Mouse (Mus musculus) liver, embryonic 16.5 days (tissue): ENCODE data around the gene Olfr1358. TPM values are rescaled to one million over a fixed set of nuclear protein-coding genes. Genes with fewer than 3 reads are reported as not detected.

ENCODE experiments used
- ATAC-seq: fragments of 200-750 bp; cut with Nextera tagmentation; 2 replicates; pipeline ENCODE4 v1.8.0; 2017; ENCODE audit warnings: low read depth, mild to moderate bottlenecking, moderate number of reproducible peaks, moderate library complexity
- H3K27ac ChIP-seq: fragments of 300-500 bp; sonication (generic); 2 replicates; pipeline ENCODE4 v1.5.1; 2014; ENCODE audit warnings: mild to moderate bottlenecking, low read length
- H3K27me3 ChIP-seq: fragments of 300-500 bp; sonication (generic); 2 replicates; pipeline ENCODE4 v1.6.1; 2014; ENCODE audit warnings: low read depth, low read length, mixed read lengths; ENCODE audit not compliant: control insufficient read depth, insufficient read depth
- H3K36me3 ChIP-seq: fragments of 300-500 bp; sonication (generic); 2 replicates; pipeline ENCODE4 v1.6.1; 2014; ENCODE audit warnings: mild to moderate bottlenecking; ENCODE audit not compliant: control insufficient read depth, insufficient read depth
- H3K4me1 ChIP-seq: fragments of 300-500 bp; sonication (generic); 2 replicates; pipeline ENCODE4 v1.6.1; 2014; ENCODE audit warnings: low read depth, low read length, mixed read lengths; ENCODE audit not compliant: control insufficient read depth
- H3K4me2 ChIP-seq: fragments of 300-500 bp; sonication (generic); 2 replicates; pipeline ENCODE4 v1.6.1; 2014; ENCODE audit warnings: low read depth, low read length, mixed read lengths
- H3K4me3 ChIP-seq: fragments of 300-500 bp; sonication (generic); 2 replicates; pipeline ENCODE4 v1.5.1; 2014; ENCODE audit warnings: low read depth, mild to moderate bottlenecking, low read length
- H3K9ac ChIP-seq: fragments of 300-500 bp; sonication (generic); 2 replicates; pipeline ENCODE4 v1.6.1; 2014; ENCODE audit warnings: low read depth, low read length
- H3K9me3 ChIP-seq: fragments of 300-500 bp; sonication (generic); replicated peaks from 2 replicates; pipeline ENCODE4 v1.6.1; 2016; ENCODE audit warnings: low read length; ENCODE audit not compliant: control insufficient read depth
- WGBS: fragments of 180-500 bp; shearing (Covaris S2); extraction: QIAGEN DNeasy Blood & Tissue Kit; methylation state at CpG from one replicate; pipeline ENCODE4 v1.1.7; 2014; ENCODE audit not compliant: insufficient replicate concordance; 5-methylcytosine and 5-hydroxymethylcytosine counted together
- polyA plus RNA-seq: library from polyadenylated mRNA; unstranded; fragments of >200 nt; fragmentation: Nextera tagmentation; extraction: Ambion mirVana; gene quantifications from 2 replicates; pipeline ENCODE4 v1.2.1, GENCODE M21; 2015

The Olfr1358 gene
- polyA plus RNA-seq = not detected in 2 replicates

DNA sequence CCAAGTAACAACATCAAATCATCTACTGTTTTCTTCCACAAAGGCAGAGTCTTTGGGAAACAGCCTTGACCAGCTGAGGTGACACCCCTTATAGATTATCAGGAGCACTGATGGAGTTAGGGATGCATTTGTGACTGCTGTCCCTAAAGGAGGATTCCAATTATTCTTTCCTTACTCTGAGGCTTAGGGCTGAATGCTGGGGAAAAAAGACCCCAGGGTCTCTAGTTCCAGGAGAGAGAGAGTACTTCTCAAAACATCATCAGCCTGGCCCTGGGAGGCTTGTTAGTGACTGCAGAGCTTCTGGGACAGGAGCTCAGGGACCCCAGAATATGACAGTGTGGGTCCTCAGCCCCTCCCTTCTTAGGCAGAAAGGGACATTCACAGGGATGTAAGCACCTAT is at the start of gene Olfr1358:
Gene Olfr1358 (plus strand): TSS at position 301 of the 400 bp plus-strand sequence.
- H3K4me3 ChIP-seq = no peak within 1 kb of the TSS
- no peaks in the 10 kb centered on the region for H3K4me1 ChIP-seq
- H3K27me3 ChIP-seq = no peaks in the 10 kb centered on the region
- H3K4me2 ChIP-seq = no peak within 1 kb of the TSS
- H3K9me3 ChIP-seq = no peaks in the 10 kb centered on the region
- no peak for ATAC-seq
- no peak within 1 kb of the TSS for H3K27ac ChIP-seq
- no peak within 1 kb of the TSS for H3K9ac ChIP-seq
- no peaks in the 10 kb centered on the region for H3K36me3 ChIP-seq

DNA sequence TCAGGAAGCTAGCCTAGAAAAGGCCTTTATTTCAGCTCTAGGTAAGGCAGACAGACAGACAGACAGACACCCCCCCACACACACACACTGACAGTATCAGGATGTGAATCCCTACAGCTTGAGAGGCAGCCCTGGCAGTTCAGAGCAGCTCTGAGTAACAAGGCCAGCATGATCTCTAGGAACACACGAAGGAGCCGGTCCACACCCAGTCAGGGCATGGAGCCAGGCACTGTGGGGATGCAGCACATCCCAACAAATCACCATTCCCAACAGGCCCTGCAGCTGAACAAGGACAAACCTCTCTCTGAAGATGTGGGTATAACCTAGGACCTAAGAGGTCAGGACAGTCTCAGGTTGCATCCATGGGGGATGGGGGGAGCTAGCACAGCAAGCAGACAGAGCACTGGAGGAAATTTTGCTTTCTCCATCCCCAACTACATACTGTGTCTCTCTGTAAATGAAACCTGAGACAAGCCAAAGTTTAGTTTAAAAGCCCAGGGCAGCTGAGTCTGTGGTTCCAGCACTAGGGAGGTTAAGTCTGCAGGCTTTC is 49.4 kb upstream of the Olfr1358 start:
- no peak overlapping the region for H3K4me2 ChIP-seq
- H3K27ac ChIP-seq = no peak overlapping the region
- 76% methylated on average over 2 of the region's 2 CpGs for WGBS
- H3K9ac ChIP-seq = no peak overlapping the region
- no peak for ATAC-seq
- H3K4me1 ChIP-seq = peaks cover 18% of the 10 kb centered on the region
- H3K9me3 ChIP-seq = no peaks in the 10 kb centered on the region
- H3K27me3 ChIP-seq = no peaks in the 10 kb centered on the region
- no peaks in the 10 kb centered on the region for H3K36me3 ChIP-seq
- no peak overlapping the region for H3K4me3 ChIP-seq

DNA sequence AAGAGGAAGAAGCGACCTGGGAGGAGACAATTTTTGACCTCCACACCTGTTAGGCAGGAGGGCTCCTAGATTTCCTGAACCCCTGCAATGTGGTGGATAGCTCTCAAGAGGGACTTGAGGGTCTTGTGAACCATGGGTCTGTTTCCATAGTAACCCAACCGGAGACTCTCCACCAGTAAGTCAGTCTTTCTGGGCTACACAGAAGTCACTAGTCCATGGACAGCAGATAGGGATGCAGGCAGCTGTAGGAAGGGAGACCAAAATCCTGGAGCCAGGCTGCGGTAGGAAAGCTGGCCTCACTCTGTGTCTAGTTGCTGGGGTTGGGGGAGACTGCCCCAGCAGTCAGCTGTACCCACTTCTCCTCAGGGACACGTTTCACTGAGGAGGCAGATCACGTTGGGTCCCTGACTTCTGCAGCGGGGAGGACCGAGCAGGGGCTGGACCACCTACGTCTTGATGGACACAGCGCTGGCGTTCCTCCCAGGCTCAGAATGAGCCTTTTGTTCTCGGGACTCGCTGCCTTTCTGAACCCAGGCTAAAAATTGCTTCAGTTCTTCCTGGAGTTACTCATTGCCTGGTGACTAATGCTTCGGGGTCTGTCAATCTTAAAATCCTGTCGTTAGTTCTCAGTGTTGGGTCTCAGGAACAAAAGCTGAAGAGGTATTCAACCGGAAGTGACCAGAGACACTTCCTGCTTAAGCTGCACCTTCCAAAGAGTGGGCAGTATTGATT is 46.5 kb upstream of the Olfr1358 start:
- no peak for ATAC-seq
- Histone ChIP-seq H3K9ac (no peak overlapping the region), H3K4me1 (no peaks in the 10 kb centered on the region), H3K27me3 (0 out of 2 replicates have a peak, but pooled peaks cover 2% of the 10 kb centered on the region), H3K4me3 (no peak overlapping the region), H3K9me3 (no peaks in the 10 kb centered on the region), H3K27ac (no peak overlapping the region), H3K4me2 (no peak overlapping the region), H3K36me3 (no peaks in the 10 kb centered on the region)
- 30% methylated on average over 15 of the region's 15 CpGs for WGBS

DNA sequence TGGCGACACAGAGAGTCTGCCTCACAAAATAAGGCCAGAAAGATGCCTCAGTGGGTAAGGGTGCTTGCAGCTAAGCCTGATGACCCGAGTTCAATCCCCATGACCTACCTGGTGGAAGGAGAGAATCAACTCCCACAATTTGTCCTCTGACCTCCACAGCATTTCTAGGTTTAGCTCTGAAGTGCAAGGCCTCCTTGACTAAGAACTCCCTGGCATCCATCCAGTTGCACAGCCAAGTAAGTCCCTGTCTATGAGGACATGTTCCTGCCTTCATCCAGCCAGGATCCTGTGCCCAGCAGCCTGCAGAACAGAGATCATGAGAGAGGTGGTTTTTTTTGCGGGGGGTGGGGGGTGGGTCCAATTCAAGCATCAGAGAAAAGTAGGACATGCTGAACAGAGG is 45.2 kb upstream of the Olfr1358 start:
- H3K27ac ChIP-seq = no peak overlapping the region
- no peak overlapping the region for H3K9ac ChIP-seq
- H3K27me3 ChIP-seq = 0 out of 2 replicates have a peak, but pooled peaks cover 2% of the 10 kb centered on the region
- no peak for ATAC-seq
- no peak overlapping the region for H3K4me2 ChIP-seq
- no peaks in the 10 kb centered on the region for H3K9me3 ChIP-seq
- H3K36me3 ChIP-seq = no peaks in the 10 kb centered on the region
- H3K4me1 ChIP-seq = no peaks in the 10 kb centered on the region
- WGBS = 57% methylated on average over 3 of the region's 3 CpGs
- no peak overlapping the region for H3K4me3 ChIP-seq

DNA sequence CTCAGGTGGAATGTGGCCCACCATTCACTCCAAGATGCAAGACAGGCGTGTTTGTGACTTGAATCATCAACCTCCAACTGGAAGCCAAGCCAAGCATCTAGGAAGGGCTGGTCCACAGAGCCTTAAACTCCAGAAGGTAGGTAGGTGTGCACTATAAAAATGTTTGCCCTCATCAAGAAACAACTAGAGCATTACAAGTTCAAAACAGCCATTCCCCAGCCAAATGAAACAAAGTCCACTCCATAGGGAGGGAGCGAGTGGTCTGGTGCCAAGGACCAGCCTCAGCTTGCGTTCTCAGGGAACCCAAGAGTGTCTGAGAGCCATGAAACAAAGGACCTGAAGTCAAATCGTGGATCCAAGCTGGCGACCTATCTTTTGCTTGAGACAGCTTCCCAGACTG is 43.8 kb upstream of the Olfr1358 start:
- Histone ChIP-seq H3K4me3 (no peak overlapping the region), H3K27me3 (0 out of 2 replicates have a peak, but pooled peaks cover 2% of the 10 kb centered on the region), H3K27ac (no peak overlapping the region), H3K36me3 (no peaks in the 10 kb centered on the region), H3K9ac (no peak overlapping the region), H3K9me3 (no peaks in the 10 kb centered on the region), H3K4me1 (no peaks in the 10 kb centered on the region), H3K4me2 (no peak overlapping the region)
- no peak for ATAC-seq
- WGBS = 49% methylated on average over 5 of the region's 5 CpGs

DNA sequence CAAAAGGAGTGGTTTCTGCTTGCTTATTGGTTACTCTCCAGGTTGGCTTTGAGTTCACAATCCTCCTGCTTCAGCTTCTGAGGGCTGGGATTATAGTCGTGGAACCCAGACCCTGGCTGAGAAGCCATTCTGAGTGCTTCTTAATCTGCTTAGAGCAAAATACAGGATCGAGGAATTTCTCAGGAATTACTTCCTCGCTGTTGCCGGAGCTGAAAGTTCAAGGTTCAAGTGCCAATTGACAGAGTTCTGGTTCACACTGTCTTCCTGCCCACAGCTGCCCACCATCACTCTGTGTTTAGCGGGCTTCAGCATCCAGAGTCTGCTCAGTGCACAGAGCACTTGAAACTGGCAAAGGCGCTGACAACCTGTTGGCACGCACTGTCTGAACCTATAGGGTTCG is 42.5 kb upstream of the Olfr1358 start:
- Histone ChIP-seq H3K9me3 (no peaks in the 10 kb centered on the region), H3K4me1 (no peaks in the 10 kb centered on the region), H3K4me2 (no peak overlapping the region), H3K27me3 (0 out of 2 replicates have a peak, but pooled peaks cover 2% of the 10 kb centered on the region), H3K4me3 (no peak overlapping the region), H3K36me3 (no peaks in the 10 kb centered on the region), H3K9ac (no peak overlapping the region), H3K27ac (no peak overlapping the region)
- 69% methylated on average over 8 of the region's 8 CpGs for WGBS
- no peak for ATAC-seq

DNA sequence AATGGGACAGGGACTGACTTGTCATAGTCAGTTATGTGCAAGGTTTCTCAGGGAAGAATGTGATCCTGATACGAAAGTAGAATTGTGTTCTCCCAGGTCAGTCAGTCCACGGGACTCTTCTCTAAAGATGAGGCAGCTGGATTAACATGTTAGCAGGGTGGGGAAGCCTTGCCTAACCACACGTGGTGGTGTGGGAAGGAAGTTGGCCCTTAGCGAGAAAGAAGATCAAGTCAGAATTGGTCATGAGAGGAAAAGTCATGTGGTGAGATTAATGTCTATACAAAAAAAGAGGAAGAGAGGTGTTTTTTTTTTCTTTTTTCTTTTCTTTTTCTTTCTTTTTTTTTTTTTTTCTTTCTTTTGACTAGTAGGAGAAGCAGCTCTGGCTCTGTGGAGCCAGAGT is 40.4 kb upstream of the Olfr1358 start:
- no peaks in the 10 kb centered on the region for H3K9me3 ChIP-seq
- H3K36me3 ChIP-seq = no peaks in the 10 kb centered on the region
- H3K27me3 ChIP-seq = 0 out of 2 replicates have a peak, but pooled peaks cover 2% of the 10 kb centered on the region
- WGBS = 9% methylated on average over 4 of the region's 4 CpGs
- H3K9ac ChIP-seq = no peak overlapping the region
- H3K4me1 ChIP-seq = peaks cover 6% of the 10 kb centered on the region; the same call in 1 of the 2 replicates
- no peak overlapping the region for H3K4me2 ChIP-seq
- ATAC-seq = no peak
- no peak overlapping the region for H3K4me3 ChIP-seq
- H3K27ac ChIP-seq = no peak overlapping the region

DNA sequence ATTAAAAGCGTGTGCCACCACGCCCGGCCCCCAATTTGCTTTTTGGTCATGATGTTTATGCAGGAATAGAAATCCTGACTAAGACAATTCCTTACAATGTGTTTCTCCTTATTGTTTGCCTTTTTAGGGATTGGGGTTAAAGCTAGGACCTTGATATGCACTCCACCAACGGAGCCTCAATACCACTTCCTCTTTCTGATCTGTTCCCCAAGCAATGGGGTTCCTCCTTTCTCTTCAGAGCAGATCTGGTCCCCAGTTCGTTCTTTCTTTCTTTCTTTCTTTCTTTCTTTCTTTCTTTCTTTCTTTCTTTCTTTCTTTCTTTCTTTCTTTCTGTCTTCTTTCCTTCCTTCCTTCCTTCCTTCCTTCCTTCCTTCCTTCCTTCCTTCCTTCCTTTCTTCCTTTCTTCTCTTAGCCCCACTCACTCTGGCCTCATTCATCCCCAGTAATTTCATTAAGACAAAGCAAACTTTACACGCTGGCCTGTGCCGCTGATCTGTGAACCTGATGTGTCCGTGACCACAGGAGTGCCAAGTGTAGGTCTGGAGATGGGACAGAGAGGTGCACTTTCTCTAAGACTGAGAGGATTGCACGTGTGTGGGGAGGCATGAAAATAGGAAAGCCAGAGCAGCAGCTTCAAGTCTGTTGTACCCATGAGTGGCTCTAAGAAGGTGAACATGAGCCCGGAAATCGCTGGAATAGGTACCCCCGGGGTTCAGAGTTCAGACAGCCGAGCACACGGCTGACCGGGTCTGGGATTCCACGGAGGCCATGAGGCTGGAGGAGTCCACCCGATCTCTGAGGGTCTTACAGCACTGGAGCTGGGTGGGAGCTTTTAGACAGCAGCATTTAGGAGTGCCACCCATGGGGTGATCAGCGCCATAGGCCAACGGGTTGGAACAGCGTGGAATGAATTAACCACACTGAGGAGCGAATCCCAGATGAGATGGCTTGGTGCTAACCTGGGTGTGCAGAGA is 36.0 kb upstream of the Olfr1358 start:
- no peak for ATAC-seq
- Histone ChIP-seq H3K27ac (no peak overlapping the region), H3K9ac (peak overlapping the region; percentile 40), H3K4me2 (peak overlapping the region; percentile 73), H3K27me3 (no peaks in the 10 kb centered on the region), H3K4me1 (peaks cover 13% of the 10 kb centered on the region), H3K4me3 (peak overlapping the region; percentile 59), H3K9me3 (no peaks in the 10 kb centered on the region), H3K36me3 (no peaks in the 10 kb centered on the region)
- 20% methylated on average over 21 of the region's 21 CpGs for whole genome bisulfite sequencing
